Mouse (Mus musculus): ENCODE measurements at regions not wholly inside any gene's neighbourhood (a gene's known extent, or its start where the extent isn't known, plus 50 kb on each side); places are given as distances from the start of the nearest gene placed in this dataset.

DNA sequence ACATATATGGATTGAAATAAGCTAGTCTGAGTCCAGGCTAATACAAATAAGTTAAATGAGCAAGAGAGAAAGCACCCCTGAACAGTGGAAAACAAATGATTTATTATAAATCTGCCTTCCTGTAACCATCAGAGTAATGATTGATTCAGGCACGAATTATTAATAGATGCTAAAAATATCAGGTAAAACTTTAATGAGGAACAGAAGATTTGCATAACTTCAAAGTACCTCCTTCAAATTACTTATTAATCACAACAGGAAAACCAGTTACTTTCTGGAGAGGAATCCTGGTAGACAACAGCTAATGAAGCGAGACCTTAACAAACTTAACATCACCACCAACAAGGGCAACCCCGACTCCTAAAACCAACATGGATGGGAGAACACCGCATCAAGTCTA lies 423.9 kb downstream of the Cntnap4 start:
- no peak overlapping the region for H3K27ac ChIP-seq (ENCODE audit: insufficient read depth, low read length)
- H3K4me1 ChIP-seq (ENCODE audit: control insufficient read depth, insufficient read depth, low read length), result no peaks in the 10 kb centered on the region
- H3K9me3 ChIP-seq (replicated peaks; ENCODE audit: control insufficient read depth, insufficient read depth, low read length, poor library complexity, severe bottlenecking), result no peaks in the 10 kb centered on the region
- no peak overlapping the region for H3K4me3 ChIP-seq (ENCODE audit: low read depth, low read length)
- H3K9ac ChIP-seq (ENCODE audit: low read depth, poor library complexity, severe bottlenecking), result no peak overlapping the region
- no peaks in the 10 kb centered on the region for H3K36me3 ChIP-seq (ENCODE audit: control insufficient read depth, insufficient read depth, low read length, poor library complexity, severe bottlenecking)
- H3K27me3 ChIP-seq (ENCODE audit: control insufficient read depth, insufficient read depth, low read length, poor library complexity, severe bottlenecking), result no peaks in the 10 kb centered on the region
- TF ChIP-seq POLR2A (IDR thresholded peaks at IDR 0.05; ENCODE audit: insufficient read depth, low read length) (no peak), CTCF (IDR thresholded peaks at IDR 0.05; ENCODE audit: low read depth, low read length) (no peak), EP300 (IDR thresholded peaks at IDR 0.05; ENCODE audit: insufficient read depth, low read depth, low read length) (no peak)

- H3K27ac ChIP-seq (ENCODE audit: insufficient read depth, low read length), result no peak overlapping the region
- H3K9ac ChIP-seq (ENCODE audit: low read depth, poor library complexity, severe bottlenecking), result no peak overlapping the region
- no peak for TF ChIP-seq EP300 (IDR thresholded peaks at IDR 0.05; ENCODE audit: insufficient read depth, low read depth, low read length)
- TF ChIP-seq POLR2A (IDR thresholded peaks at IDR 0.05; ENCODE audit: insufficient read depth, low read length), result no peak
- no peak for TF ChIP-seq CTCF (IDR thresholded peaks at IDR 0.05; ENCODE audit: low read depth, low read length)
- no peaks in the 10 kb centered on the region for H3K4me1 ChIP-seq (ENCODE audit: control insufficient read depth, insufficient read depth, low read length)
- H3K4me3 ChIP-seq (ENCODE audit: low read depth, low read length), result no peak overlapping the region
- H3K36me3 ChIP-seq (ENCODE audit: control insufficient read depth, insufficient read depth, low read length, poor library complexity, severe bottlenecking), result no peaks in the 10 kb centered on the region
- H3K9me3 ChIP-seq (replicated peaks; ENCODE audit: control insufficient read depth, insufficient read depth, low read length, poor library complexity, severe bottlenecking), result no peaks in the 10 kb centered on the region
- H3K27me3 ChIP-seq (ENCODE audit: control insufficient read depth, insufficient read depth, low read length, poor library complexity, severe bottlenecking), result no peaks in the 10 kb centered on the region
These were observed 437.5 kb downstream of the Cntnap4 start for GRCm38 (mm10) chr8:113007356-113007755.

DNA sequence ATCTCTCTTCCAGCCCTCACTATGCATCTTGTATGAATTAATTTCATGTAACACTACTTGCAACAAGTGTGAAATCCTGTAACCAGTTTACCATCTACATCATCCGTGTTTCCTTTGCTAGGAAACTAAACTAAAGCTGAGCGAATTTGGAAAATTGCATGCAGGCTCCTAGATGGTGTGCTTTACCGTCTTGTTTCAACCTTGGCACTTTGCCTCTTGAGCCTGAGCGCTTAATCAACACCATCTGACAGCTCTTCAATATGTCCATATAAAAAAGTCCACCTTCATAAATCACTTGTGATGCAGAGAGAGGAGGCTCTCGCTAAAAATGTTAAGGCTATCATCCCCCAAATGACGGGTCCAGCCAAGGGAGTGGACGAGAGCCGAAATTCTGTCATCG lies 459.0 kb downstream of the Cntnap4 start:
- Histone ChIP-seq H3K27me3 (ENCODE audit: control insufficient read depth, insufficient read depth, low read length, poor library complexity, severe bottlenecking) (no peaks in the 10 kb centered on the region; the same call in 1 of the 2 replicates), H3K27ac (ENCODE audit: insufficient read depth, low read length) (no peak overlapping the region), H3K36me3 (ENCODE audit: control insufficient read depth, insufficient read depth, low read length, poor library complexity, severe bottlenecking) (no peaks in the 10 kb centered on the region), H3K9me3 (replicated peaks; ENCODE audit: control insufficient read depth, insufficient read depth, low read length, poor library complexity, severe bottlenecking) (no peaks in the 10 kb centered on the region), H3K4me3 (ENCODE audit: low read depth, low read length) (no peak overlapping the region), H3K9ac (ENCODE audit: low read depth, poor library complexity, severe bottlenecking) (no peak overlapping the region), H3K4me1 (ENCODE audit: control insufficient read depth, insufficient read depth, low read length) (no peaks in the 10 kb centered on the region)
- TF ChIP-seq CTCF (IDR thresholded peaks at IDR 0.05; ENCODE audit: low read depth, low read length) (no peak), EP300 (IDR thresholded peaks at IDR 0.05; ENCODE audit: insufficient read depth, low read depth, low read length) (no peak), POLR2A (IDR thresholded peaks at IDR 0.05; ENCODE audit: insufficient read depth, low read length) (no peak)

DNA sequence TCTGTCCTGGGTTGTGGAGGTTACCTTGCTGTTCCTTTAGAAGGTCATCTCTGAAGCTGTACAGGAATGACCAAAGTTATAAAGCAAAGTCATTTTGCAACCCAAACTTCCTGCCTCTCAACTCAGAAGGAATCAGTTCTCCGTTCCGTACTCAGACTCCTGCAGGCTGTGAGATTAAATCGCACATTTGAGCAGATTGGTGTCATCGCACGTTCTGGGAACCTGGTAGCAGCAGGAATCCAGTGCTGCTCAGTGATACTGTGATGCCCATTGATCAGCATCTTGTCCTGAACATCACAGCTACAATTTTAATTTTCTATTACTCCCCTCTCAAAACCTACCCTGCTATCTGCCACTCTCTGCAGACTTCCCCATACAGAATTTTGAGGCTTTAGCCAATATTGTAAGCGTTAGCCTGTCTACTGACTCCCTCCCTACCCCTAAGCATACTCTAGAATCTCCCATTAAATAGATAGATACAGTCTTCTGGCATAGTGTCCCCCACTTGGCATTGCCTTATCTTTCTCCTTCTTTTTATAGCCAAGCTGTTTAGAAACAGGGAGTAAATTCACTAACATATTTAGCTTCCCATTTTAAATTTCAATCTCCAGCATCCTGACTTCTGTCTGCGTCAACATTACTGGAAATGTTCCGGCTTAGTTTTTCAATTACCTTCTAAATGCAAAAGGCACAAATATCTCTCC lies 482.1 kb downstream of the Cntnap4 start:
- H3K36me3 ChIP-seq (ENCODE audit: control insufficient read depth, insufficient read depth, low read length, poor library complexity, severe bottlenecking), result no peaks in the 10 kb centered on the region
- TF ChIP-seq POLR2A (IDR thresholded peaks at IDR 0.05; ENCODE audit: insufficient read depth, low read length) (no peak), CTCF (IDR thresholded peaks at IDR 0.05; ENCODE audit: low read depth, low read length) (no peak), EP300 (IDR thresholded peaks at IDR 0.05; ENCODE audit: insufficient read depth, low read depth, low read length) (no peak)
- H3K4me3 ChIP-seq (ENCODE audit: low read depth, low read length), result no peak overlapping the region
- no peaks in the 10 kb centered on the region for H3K4me1 ChIP-seq (ENCODE audit: control insufficient read depth, insufficient read depth, low read length)
- H3K27ac ChIP-seq (ENCODE audit: insufficient read depth, low read length), result no peak overlapping the region
- H3K9ac ChIP-seq (ENCODE audit: low read depth, poor library complexity, severe bottlenecking), result no peak overlapping the region
- peaks cover 1% of the 10 kb centered on the region; the same call in 1 of the 2 replicates for H3K9me3 ChIP-seq (replicated peaks; ENCODE audit: control insufficient read depth, insufficient read depth, low read length, poor library complexity, severe bottlenecking)
- H3K27me3 ChIP-seq (ENCODE audit: control insufficient read depth, insufficient read depth, low read length, poor library complexity, severe bottlenecking), result no peaks in the 10 kb centered on the region

GRCm38 (mm10) chr8:113065246-113066169 lies 495.7 kb downstream of the Cntnap4 start:
- H3K4me3 ChIP-seq (ENCODE audit: low read depth, low read length), result no peak overlapping the region
- TF ChIP-seq POLR2A (IDR thresholded peaks at IDR 0.05; ENCODE audit: insufficient read depth, low read length), result no peak
- no peak for TF ChIP-seq EP300 (IDR thresholded peaks at IDR 0.05; ENCODE audit: insufficient read depth, low read depth, low read length)
- TF ChIP-seq CTCF (IDR thresholded peaks at IDR 0.05; ENCODE audit: low read depth, low read length), result no peak
- H3K27ac ChIP-seq (ENCODE audit: insufficient read depth, low read length), result no peak overlapping the region
- no peak overlapping the region for H3K9ac ChIP-seq (ENCODE audit: low read depth, poor library complexity, severe bottlenecking)
- H3K27me3 ChIP-seq (ENCODE audit: control insufficient read depth, insufficient read depth, low read length, poor library complexity, severe bottlenecking), result no peaks in the 10 kb centered on the region
- no peaks in the 10 kb centered on the region for H3K4me1 ChIP-seq (ENCODE audit: control insufficient read depth, insufficient read depth, low read length)
- no peaks in the 10 kb centered on the region for H3K36me3 ChIP-seq (ENCODE audit: control insufficient read depth, insufficient read depth, low read length, poor library complexity, severe bottlenecking)
- H3K9me3 ChIP-seq (replicated peaks; ENCODE audit: control insufficient read depth, insufficient read depth, low read length, poor library complexity, severe bottlenecking), result no peaks in the 10 kb centered on the region
